Mouse (Mus musculus): ENCODE measurements around the gene Gm2035. TPM values are rescaled to one million over a fixed set of nuclear protein-coding genes. Genes with fewer than 3 reads are reported as not detected.
"Not testable (repeated sequence)": the region's sequence is repeated elsewhere in the genome, so short reads cannot be mapped to it uniquely, and the experiment has no call there.

The Gm2035 gene
- polyA plus RNA-seq (2016; fragmentation: Nextera tagmentation; extraction: Ambion mirVana): not detected in 2 replicates

DNA sequence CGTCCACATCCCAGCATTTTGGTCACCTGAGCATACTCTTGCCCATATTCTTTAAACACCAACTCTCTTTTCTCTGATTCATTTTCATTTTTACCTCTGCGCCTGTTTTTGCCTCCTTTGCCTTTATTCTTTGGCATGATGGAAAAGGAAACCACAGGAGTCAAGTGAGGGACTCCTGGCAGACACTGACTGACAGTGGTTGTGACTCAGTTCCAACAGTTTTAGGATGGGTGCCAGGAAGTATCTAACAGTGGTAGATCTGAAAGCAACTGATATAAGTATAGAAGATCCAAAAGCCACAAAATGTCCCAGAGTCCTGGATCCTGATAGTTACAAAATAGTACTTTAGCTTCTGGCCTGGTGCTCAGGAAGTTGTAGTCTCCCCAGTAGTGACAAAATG, at the start of gene Gm2035:
Gene Gm2035, minus strand, starts transcription at position 137 of the 400 bp plus-strand sequence.
- H3K4me3 ChIP-seq; H3K36me3 ChIP-seq; DNase-seq (ENCODE audit: low spot score); H3K4me1 ChIP-seq; H3K27ac ChIP-seq (replicated peaks); H3K9me3 ChIP-seq (replicated peaks); H3K27me3 ChIP-seq (ENCODE audit: low read depth, poor library complexity, severe bottlenecking): not testable (repeated sequence)
- 83% methylated on average over 2 of the region's 2 CpGs for WGBS

- DNase-seq (ENCODE audit: low spot score); H3K9me3 ChIP-seq (replicated peaks); H3K27me3 ChIP-seq (ENCODE audit: low read depth, poor library complexity, severe bottlenecking); H3K4me3 ChIP-seq; H3K36me3 ChIP-seq; H3K4me1 ChIP-seq; H3K27ac ChIP-seq (replicated peaks): not testable (repeated sequence)
- WGBS: 76% methylated on average over 2 of the region's 2 CpGs
Measured at GRCm38 (mm10) chr12:87953780-87954179, 34.1 kb upstream of the Gm2035 start, which contains the start of gene Gm2042. Gene Gm2042 (plus strand): TSS chr12:87954080.

DNA sequence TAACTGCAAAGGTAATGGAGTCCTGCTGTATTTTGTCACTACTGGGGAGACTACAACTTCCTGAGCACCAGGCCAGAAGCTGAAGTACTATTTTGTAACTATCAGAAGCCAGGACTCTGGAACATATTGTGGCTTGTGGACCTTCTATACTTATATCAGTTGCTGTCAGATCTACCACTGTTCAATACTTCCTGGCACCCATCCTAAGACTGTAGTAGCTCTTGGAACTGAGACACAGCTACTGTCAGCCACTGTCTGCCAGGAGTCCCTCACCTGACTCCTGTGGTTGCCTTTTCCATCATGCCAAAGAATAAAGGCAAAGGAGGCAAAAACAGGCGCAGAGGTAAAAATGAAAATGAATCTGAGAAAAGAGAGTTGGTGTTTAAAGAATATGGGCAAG, 24.6 kb downstream of the Gm2035 start, which contains the start of gene Gm2022:
Gene Gm2022, plus strand, starts transcription at position 301 of the 400 bp plus-strand sequence.
- H3K4me1 ChIP-seq; H3K27ac ChIP-seq (replicated peaks); H3K4me3 ChIP-seq; H3K36me3 ChIP-seq; H3K9me3 ChIP-seq (replicated peaks); DNase-seq (ENCODE audit: low spot score); H3K27me3 ChIP-seq (ENCODE audit: low read depth, poor library complexity, severe bottlenecking): not testable (repeated sequence)
- 89% methylated on average over 1 of the region's 1 CpGs for WGBS

DNA sequence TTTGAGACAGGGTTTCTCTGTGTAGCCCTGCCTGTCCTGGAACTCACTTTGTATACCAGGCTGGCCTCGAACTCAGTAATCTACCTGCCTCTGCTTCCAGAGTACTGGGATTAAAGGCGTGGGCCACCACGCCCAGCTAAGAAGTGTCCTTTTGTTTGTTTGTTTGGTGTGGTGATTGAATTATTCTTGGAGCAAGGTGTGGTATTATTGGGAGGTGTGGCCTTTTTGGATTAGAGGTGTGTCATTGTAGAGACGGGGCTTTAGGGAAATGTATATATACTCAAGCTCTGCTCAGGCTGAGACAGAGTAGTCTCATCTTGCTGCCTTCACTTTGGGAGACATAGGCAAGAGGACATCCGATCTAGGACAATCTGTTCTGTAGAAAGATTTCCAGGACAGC, 45.9 kb downstream of the Gm2035 start, which contains the start of gene Gm2016:
Gene Gm2016, plus strand, starts transcription at position 301 of the 400 bp plus-strand sequence.
- not testable (repeated sequence) for H3K4me1 ChIP-seq; H3K9me3 ChIP-seq (replicated peaks); H3K27ac ChIP-seq (replicated peaks); H3K4me3 ChIP-seq; H3K36me3 ChIP-seq; DNase-seq (ENCODE audit: low spot score); H3K27me3 ChIP-seq (ENCODE audit: low read depth, poor library complexity, severe bottlenecking)
- 86% methylated on average over 5 of the region's 5 CpGs for WGBS

Other genes with a start within 250 kb of the Gm2035 start
- not detected in 2 replicates for gene Gm21319, start 144.1 kb downstream of the Gm2035 start, polyA plus RNA-seq (2016; fragmentation: Nextera tagmentation; extraction: Ambion mirVana)
- not detected in 2 replicates for gene Gm21936, start 124.3 kb downstream of the Gm2035 start, polyA plus RNA-seq (2016; fragmentation: Nextera tagmentation; extraction: Ambion mirVana)
- gene BB287469, start 103.3 kb downstream of the Gm2035 start, polyA plus RNA-seq (2016; fragmentation: Nextera tagmentation; extraction: Ambion mirVana): not detected in 2 replicates
- gene Gm2001, start 77.5 kb downstream of the Gm2035 start, polyA plus RNA-seq (2016; fragmentation: Nextera tagmentation; extraction: Ambion mirVana): not detected in 2 replicates
- gene Gm2016, start 45.8 kb downstream of the Gm2035 start, polyA plus RNA-seq (2016; fragmentation: Nextera tagmentation; extraction: Ambion mirVana): not detected in 2 replicates
- gene Gm2022, start 24.5 kb downstream of the Gm2035 start, polyA plus RNA-seq (2016; fragmentation: Nextera tagmentation; extraction: Ambion mirVana): not detected in 2 replicates
- gene Gm2042, start 34.2 kb upstream of the Gm2035 start, polyA plus RNA-seq (2016; fragmentation: Nextera tagmentation; extraction: Ambion mirVana): not detected in 2 replicates
- gene Gm2075, start 92.0 kb upstream of the Gm2035 start, polyA plus RNA-seq (2016; fragmentation: Nextera tagmentation; extraction: Ambion mirVana): not detected in 2 replicates
- gene Gm6803, start 98.9 kb upstream of the Gm2035 start, polyA plus RNA-seq (2016; fragmentation: Nextera tagmentation; extraction: Ambion mirVana): not detected in 2 replicates
- not detected in 2 replicates for gene Gm2056, start 107.1 kb upstream of the Gm2035 start, polyA plus RNA-seq (2016; fragmentation: Nextera tagmentation; extraction: Ambion mirVana)
- not detected in 2 replicates for gene Gm16368, start 163.8 kb upstream of the Gm2035 start, polyA plus RNA-seq (2016; fragmentation: Nextera tagmentation; extraction: Ambion mirVana)

Measured in midbrain, embryonic 10.5 days (tissue).